Mouse (Mus musculus) mouse embryonic stem cell (cell line): ENCODE measurements around the gene Prrt1.

Source experiments
- in situ Hi-C, 2 experiments: fragments of 300-500 bp; cut with MboI; formaldehyde crosslinking; loops; 1 replicate in 1 of 2; 3 replicates in 1 of 2; pipeline ENCODE4 v1.14.3; 2019 to 2020; ENCODE audit warnings: low sequenced_read_pairs in 2 of 2, low pct_unique_long_range_greater_than_20kb in 1 of 2, mixed read lengths in 1 of 2; ENCODE audit not compliant: unreplicated experiment in 1 of 2

Prrt1 gene

GRCm38 (mm10) chr17:34593752-34594525, 35.4 kb upstream of the Prrt1 start:
- in situ Hi-C loops: no loop called here

GRCm38 (mm10) chr17:34596098-34596497, 33.2 kb upstream of the Prrt1 start:
- in situ Hi-C loops: no loop called here

- in situ Hi-C loops: no loop called here
These were observed 31.7 kb upstream of the Prrt1 start, which contains the start of gene Ager for GRCm38 (mm10) chr17:34597566-34598095. TSS of gene Ager (plus strand) at chr17:34597862.

DNA sequence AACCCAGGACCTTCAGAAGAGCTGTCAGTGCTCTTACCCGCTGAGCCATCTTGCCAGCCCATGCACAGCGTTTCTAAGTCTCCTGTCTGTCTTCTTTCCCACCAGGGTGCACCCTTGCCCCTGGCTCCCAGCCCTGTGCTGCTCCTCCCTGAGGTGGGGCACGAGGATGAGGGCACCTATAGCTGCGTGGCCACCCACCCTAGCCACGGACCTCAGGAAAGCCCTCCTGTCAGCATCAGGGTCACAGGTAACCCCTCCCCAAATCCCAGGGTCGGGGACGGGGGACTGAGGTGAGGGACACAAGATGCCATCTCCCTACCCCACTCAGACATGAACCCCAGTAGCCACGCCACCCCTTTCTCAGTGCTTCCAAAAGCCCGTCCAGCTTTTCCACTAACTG, 29.4 kb upstream of the Prrt1 start:
- in situ Hi-C loops: no loop called here

GRCm38 (mm10) chr17:34601796-34602195, 27.5 kb upstream of the Prrt1 start:
- in situ Hi-C loops: no loop called here

DNA sequence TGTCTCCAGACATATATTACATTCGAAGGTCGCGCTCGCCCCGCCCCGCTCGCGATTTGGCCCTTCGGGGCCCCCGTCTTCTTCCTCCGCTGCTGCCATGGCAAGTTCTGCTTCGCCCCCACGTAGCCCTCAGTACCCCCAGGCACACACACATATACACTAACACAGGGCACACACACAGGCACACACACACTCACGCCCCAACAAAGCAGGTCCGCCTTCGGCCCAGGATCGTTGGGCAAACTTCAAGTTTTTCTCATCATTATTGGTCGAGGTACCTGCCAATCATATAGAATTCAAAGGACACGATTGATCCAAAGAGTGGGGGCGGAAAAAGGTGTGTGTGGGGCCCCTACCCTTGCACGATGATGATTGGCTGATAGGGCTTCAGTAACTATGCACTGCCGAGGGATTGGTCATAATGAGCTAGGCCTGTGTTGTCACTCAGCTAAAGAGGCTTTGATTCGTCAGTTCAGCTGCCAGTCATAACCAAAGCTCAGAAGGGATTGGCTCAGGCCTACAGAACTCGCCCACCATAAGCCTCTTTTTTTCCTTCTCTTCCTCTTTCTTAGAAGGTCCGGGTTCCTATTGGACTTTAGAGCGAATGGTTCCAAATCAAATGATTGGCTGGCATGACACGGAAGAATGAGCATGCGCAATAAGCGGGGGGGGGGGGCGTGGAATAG, 25.8 kb upstream of the Prrt1 start, which contains the start of gene Rnf5:
Rnf5 (minus strand) TSS at position 316 of the 686 bp plus-strand sequence.
- in situ Hi-C loops: no loop called here

GRCm38 (mm10) chr17:34604061-34604508, 25.2 kb upstream of the Prrt1 start, which contains the start of gene Agpat1:
TSS of gene Agpat1 (plus strand) at chr17:34604262.
- in situ Hi-C loops: no loop called here

DNA sequence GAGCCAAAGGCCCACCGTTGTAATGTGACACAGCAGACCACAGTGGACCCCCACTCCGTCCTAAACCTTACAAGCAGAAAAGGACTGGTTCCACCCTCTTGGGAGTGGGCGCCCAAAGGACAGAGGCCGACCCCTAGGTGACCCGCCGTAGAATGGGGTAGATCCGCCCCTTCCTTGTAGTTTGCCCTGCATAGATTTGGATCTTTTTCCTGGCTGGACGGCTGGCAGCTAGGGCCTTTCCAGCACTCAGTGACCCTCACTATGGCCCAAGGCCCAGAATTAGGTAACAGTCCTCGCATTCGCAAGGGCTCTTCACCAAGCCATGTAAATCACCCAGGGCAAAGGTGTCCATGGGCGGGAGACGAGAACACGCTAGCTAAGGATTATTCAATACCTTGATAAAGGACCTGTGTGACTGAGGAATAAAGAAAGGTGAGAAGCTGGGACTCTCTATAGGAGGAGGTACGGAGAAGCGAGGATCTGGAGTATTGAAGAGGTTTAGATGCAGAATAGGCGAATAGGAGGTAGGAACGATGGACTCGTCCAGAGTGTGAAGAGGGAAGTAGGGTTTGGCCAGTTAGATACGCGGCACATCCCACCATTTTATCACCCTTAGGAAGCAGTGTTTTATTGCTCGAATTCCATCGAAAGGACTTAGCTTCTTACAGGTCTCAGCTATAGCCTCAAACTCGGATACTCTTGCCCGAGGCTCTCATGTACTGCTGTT, 24.7 kb upstream of the Prrt1 start:
- in situ Hi-C loops: no loop called here

DNA sequence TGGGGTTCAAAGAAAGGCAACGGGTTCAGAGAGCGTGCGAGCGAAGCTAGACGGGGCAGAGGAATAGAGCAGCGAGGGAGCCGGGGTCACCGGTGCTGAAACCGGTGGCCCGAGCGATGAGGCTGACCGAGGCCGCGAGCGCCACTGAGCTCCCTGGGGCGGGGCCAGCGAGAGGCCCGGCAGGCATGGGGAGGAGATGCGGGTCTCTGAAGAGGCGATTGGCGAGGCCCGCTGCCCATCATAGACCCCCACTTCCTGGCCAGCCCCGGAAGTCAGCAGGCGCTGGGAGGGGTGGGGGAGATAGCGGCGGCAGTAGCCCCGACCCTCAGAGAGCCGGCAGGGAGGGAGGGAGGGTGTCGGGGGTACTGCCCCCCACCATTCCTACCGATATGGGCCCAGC, 23.7 kb upstream of the Prrt1 start:
- in situ Hi-C loops: no loop called here

DNA sequence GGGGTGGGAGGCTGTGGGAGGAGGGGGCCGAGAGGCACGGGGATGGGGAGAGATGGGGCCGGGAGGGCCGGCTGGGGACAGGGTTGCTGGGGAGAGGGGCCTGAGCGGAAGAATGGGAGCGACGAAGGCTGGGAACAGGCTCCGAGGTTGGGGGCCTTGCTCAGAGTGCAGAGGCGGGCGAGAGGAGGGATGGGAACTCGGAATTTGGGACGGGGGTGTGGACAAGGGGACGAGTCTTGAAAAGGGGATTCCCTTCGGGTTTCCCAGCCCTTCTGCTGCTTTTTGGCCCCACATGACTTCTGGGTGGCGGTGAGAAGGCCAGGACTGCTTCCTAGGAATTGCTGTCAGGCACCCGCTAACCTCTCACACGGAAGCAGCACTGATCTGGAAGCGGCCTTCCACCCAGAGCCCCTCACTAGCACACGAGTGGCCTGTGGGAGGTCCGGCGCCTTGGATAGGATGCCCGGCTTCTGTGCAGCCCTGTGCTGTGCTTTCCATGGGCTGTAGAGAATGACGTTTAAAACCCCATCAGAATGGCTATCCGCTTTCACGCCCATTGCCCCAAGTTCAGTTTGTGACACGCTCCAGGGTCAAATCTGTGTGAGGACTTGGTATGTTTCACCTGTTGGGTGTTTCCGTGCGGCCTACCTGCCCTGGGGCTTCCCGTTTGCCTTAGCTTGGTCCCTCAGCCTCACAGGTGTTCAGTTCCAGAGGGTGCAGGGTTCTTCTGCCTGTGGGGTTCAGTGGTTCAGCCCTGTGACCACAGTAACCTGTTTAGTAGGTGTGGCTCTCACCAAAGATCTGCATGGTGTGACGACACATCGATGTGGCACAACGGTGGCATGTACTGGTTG, 22.9 kb upstream of the Prrt1 start:
- in situ Hi-C loops: no loop called here

DNA sequence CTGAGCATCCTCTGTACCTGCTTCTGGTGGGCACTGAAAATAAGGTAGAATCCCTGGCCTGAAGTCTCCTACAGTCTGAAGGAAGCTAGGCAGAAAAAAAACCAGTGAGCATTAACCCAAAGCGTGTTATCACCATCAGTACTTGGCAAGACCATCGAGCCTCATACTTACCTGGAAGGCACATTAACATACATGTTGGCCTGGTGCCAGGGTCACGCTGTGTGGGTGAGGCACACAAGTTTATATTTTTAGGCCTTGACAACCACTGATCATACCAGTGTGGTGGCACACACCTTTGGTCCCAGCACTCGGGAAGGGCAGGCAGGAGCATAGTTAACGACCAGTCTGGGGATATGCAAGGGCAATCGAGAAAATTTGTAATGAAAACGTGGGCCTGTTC, 21.3 kb upstream of the Prrt1 start:
- in situ Hi-C loops: no loop called here

DNA sequence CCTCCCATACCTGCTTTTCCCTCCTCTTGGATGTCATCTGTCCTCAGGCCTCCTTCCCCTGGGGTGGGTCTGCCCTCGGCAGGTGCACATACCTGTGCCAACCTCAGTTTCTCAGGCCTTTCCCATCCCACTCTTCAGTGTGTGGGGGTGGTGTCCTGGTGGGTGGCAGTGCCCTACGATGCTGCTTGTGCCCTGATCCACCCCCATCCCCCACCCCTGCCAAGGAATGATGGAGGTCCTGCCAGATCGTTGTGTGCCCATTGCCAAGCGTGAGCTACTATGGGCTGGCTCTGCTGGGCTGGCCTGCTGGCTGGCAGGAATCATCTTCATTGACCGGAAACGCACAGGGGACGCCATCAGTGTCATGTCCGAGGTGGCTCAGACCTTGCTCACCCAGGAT, 18.3 kb upstream of the Prrt1 start:
- in situ Hi-C loops: no loop called here

GRCm38 (mm10) chr17:34613054-34613645, 16.2 kb upstream of the Prrt1 start:
- in situ Hi-C loops: no loop called here

GRCm38 (mm10) chr17:34613830-34614229, 15.5 kb upstream of the Prrt1 start:
- in situ Hi-C loops: no loop called here

DNA sequence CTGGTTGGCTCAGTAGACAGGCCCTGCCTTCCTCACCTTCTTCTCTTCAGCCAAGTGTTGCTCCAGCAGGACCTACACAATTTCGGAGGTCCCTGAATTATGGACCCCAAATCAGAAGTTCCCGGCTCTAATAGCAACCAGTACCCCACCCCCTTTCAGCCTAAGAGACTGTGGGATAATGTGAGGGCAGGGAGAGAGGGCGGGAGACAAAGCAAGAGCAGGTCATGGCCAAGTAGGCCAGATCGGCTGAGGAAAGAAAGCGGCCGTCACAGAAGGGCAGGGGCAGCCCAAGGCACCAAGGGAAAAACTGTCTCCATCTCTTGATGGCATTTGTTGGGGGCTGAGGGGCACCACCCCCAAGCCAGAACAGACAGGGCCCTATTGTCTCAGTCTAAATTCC, 13.5 kb upstream of the Prrt1 start, which contains the start of gene Egfl8:
Egfl8 (minus strand) TSS at position 101 of the 400 bp plus-strand sequence.
- in situ Hi-C loops: no loop called here

GRCm38 (mm10) chr17:34618999-34619398, 10.3 kb upstream of the Prrt1 start:
- in situ Hi-C loops: no loop called here

- in situ Hi-C loops: no loop called here
These were observed 8.3 kb upstream of the Prrt1 start for GRCm38 (mm10) chr17:34621006-34621405.

GRCm38 (mm10) chr17:34623161-34623560, 6.2 kb upstream of the Prrt1 start:
- in situ Hi-C loops: no loop called here
